Mouse (Mus musculus) megakaryocyte-erythroid progenitor cell, adult 5-6 weeks (primary cell): ENCODE data around the gene Rhov. TPM values are rescaled to one million over a fixed set of nuclear protein-coding genes. Genes with fewer than 3 reads are reported as not detected.

ENCODE experiments used
- ATAC-seq: replicated peaks from 2 replicates; pipeline ENCODE4 v1.8.0; 2016; ENCODE audit warnings: mild to moderate bottlenecking, inconsistent platforms; ENCODE audit not compliant: severe bottlenecking, poor library complexity, low FRiP score, low TSS enrichment
- total RNA-seq, 2 experiments: library from RNA; stranded (forward) in 1 of 2; stranded (reverse) in 1 of 2; fragments of 200-1000, 215-1000 nt in 1 of 2; fragments of >200 nt in 1 of 2; fragmentation: Nextera tagmentation in 1 of 2; gene quantifications; 2 replicates each; pipeline ENCODE4 v1.2.3; 2014 to 2017

The Rhov gene
- total RNA-seq (2014; fragmentation: Nextera tagmentation) = not detected in 2 replicates
- not detected in 2 replicates for total RNA-seq (2017)

- peak; percentile 94 for ATAC-seq
These were observed at the start of gene Rhov for GRCm38 (mm10) chr2:119270643-119271331. TSS of gene Rhov (minus strand) at chr2:119271272.

DNA sequence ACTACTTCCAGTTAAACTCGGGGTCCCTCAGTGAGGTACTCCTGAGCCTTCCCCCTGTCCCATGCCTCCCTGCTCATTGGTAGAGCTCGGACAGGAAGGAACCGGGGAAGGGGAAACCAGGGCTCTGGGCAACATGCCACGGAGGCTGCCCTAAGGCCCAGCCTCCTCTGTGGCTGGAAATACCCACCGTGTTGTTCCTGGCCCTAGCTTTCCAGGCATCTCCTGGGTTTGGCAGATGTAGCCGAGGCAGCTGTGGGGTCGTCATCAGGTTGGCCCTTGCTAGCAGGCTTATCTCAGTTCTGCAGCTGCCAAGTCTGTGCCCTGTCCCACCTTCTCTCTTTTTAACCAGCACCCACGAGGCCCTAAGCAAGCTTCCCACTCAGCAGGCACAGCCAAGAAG is 49.5 kb upstream of the Rhov start:
- ATAC-seq = peak; percentile 74

DNA sequence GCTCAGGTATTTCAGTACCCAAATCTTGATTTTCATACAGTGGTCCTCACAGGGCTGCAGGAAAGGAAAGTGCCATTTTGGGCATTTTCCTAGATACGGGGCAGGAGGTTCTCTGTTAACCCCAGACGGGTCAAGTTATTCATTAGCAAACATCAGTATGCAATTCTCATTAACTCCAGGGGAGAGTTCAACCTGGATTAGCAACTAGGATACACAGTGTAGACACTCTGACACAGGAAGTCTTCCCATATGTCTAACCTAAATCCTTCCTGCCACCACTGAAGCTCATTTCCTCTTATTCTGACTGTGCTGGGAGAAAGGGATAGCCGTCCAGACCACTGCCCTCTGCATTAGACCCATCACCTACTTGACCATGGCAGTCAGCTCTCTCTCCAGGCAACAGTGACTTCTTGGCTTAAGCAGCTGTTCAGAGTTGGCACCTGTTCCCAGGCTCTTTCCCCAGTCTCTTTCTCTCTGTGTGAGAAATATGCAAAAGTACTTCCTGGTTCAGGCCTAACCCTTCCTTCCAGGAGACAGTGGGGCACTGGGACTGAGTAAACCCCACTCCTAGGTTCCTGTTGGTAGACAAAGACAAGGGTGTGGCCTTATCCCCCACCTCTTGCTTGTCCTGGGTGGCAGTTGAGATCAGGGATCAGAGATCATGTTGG is 47.1 kb upstream of the Rhov start:
- no peak for ATAC-seq

GRCm38 (mm10) chr2:119314742-119315310 is 43.8 kb upstream of the Rhov start:
- ATAC-seq = no peak

GRCm38 (mm10) chr2:119313780-119314479 is 42.9 kb upstream of the Rhov start:
- ATAC-seq = no peak

- ATAC-seq = no peak
These were observed 41.4 kb upstream of the Rhov start for GRCm38 (mm10) chr2:119312380-119312958.

DNA sequence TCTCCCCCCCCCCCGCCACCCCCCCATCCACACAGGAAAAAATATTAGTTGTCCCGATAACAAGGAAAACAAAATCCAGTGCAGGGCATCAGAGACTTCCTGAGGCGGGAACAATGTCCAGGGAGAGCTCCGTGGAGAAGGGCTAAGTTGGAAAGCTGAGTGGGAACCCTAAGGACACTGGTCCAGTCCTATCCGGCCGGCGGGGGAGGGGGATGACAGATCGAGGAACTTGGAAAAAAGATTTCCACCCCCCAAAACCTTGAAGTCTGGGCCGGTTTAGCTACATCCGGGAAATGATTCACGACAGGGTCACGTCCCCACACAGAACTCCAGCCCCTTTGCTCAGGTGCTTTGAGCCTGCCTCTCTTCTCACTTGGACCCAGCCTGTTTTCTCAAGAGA is 40.5 kb upstream of the Rhov start:
- ATAC-seq = no peak

DNA sequence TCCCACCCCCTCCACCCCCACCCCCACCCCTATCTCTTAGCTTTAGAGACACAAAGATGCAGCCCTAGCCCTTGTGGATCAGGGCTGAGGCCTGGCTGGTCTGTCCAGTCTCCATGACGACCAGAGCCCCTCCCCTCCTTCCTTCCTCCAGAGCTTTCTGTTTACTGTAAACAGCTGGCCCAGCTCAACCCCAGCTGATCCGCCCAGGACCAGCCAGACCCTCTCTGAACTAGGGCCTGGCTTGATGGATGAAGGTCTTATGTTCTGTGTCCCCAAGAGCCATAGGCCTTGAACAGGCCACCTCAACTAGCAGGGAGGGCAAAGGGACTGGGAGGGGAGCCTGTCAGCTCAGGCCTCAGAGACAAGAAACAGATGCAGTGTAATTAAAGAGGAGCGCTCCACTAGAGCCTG is 33.7 kb upstream of the Rhov start:
- peak; percentile 17 for ATAC-seq

DNA sequence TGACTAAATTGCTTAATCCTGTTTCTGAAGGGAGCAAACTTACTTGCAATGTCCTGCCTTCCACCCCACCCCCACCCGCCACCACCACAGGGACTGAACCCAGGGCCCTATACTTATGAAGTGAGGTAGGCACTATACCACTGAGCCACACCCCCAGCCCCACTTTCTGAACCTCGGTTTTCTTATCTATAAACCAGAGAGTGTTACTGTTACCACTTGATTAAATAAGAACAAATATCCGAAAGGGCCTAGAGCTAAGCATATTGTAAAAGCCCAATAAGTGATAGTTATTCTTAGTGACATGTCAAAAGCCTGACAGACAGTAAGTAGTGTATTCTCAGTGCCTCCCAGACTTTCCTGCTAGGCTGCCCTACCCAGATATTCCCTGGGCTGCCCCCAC is 33.3 kb upstream of the Rhov start:
- peak; percentile 48 for ATAC-seq

DNA sequence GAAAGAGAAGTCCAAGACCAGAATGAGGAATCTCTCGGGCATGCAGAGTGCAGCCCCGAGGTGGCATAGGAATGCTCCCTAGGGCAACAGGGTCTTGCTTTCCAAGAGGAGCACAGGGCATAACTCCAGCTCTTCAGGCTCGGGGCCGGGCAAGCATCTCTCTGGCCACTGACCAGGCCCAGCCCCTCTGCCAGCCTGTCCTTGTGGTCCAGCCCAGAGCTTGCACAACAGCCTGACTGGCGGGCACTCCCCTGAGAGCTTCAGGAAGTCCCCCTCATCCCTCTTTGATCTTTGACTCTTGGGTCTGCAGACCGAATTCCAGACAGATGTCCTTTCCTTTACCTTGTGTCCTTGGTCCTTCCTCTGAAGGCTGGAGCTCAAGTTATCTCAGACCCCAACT is 31.8 kb upstream of the Rhov start:
- no peak for ATAC-seq

- ATAC-seq = 0 out of 2 replicates have a peak, but pooled peaks have one; percentile 3
These were observed 29.9 kb upstream of the Rhov start for GRCm38 (mm10) chr2:119300819-119301493.

GRCm38 (mm10) chr2:119299981-119300818 is 29.1 kb upstream of the Rhov start:
- ATAC-seq = peak; percentile 72

- no peak for ATAC-seq
These were observed 27.8 kb upstream of the Rhov start for GRCm38 (mm10) chr2:119298839-119299238.

DNA sequence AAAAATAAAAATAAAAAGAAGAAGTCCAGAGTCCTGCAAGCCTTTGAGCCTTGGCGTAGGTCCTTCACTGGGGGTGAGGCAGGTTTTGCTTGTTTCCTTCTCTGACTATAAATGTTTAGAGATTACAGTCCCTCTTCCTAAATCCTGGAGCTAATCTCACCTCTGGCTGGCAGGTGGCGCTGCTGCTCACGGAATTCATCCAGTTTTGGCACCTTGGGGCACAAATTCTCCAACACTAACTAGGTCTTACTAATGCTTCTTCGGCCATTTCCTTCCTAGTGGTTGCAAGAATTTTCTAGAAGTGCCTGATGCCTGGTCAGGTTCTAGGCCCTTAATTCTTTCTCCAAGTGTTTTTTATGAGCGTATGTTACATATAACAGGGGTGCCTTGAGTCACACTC is 27.3 kb upstream of the Rhov start:
- no peak for ATAC-seq

DNA sequence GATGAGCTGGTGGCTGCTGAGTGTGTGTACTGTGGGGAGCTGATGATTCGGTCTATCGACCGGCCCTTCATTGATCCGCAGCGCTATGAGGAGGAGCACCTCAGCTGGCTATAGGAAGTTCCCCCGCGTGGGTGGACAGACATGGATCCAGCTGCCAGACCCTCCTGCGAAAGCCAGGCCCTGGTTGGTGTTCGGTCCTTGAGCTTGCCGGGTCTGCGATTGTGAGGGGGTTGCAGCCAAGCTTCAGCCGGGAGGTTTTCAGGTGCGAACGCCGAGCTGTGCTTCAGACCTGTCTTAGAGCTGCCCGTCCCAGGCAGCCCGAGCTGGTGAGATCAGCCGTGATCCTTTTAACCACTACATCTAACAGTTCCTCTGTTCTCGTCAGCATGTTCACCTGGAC is 26.4 kb upstream of the Rhov start:
- no peak for ATAC-seq

- no peak for ATAC-seq
These were observed 25.7 kb upstream of the Rhov start for GRCm38 (mm10) chr2:119296756-119297155.

DNA sequence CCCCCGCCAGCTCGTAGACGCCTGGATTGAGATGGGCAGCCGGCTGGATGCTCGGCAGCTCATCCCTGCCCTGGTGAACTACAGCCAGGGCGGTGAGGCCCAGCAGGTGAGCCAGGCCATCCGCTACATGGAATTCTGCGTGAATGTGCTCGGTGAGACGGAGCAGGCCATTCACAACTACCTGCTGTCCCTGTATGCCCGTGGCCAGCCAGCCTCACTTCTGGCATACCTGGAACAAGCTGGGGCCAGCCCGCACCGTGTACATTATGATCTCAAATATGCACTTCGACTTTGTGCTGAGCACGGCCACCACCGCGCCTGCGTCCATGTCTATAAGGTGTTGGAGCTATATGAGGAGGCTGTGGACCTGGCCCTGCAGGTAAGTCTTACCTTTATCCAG is 23.3 kb upstream of the Rhov start:
- no peak for ATAC-seq

GRCm38 (mm10) chr2:119293776-119294390 is 22.8 kb upstream of the Rhov start:
- ATAC-seq = no peak
